ENCODE assay signal across 9 mouse cellular contexts in genomic region chrX:37048066-37048889, GRCm38 (mm10). TPM values are rescaled to one million over a fixed set of nuclear protein-coding genes. Genes with fewer than 3 reads are reported as not detected.
DNase-seq lines count a peak whose midpoint lies in the region; ATAC-seq lines count a peak whose summit lies in the region.
"Had no signal": no experiment of that assay in that cellular context is flagged by ENCODE, and none has a peak within 500 bp of the region (broad histone marks: within the 10 kb centered on the region; RNA-seq: fewer than 3 reads in every experiment).

Sowahd (plus strand) TSS chrX:37048845.

- H3K4me1 ChIP-seq in kidney, embryonic 14.5 days (ENCODE audit: control insufficient read depth, insufficient read depth, low read length) = no peaks in the 10 kb centered on the region
- peaks cover 16% of the 10 kb centered on the region for H3K4me1 ChIP-seq in embryonic facial prominence, embryonic 10.5 days
- peaks cover 5% of the 10 kb centered on the region; the same call in 1 of the 2 replicates for H3K4me1 ChIP-seq in intestine, embryonic 15.5 days (replicated peaks)
- H3K4me1 ChIP-seq in midbrain, embryonic 14.5 days (ENCODE audit: control insufficient read depth, insufficient read depth, low read length) = 0 out of 2 replicates have a peak, but pooled peaks cover 2% of the 10 kb centered on the region

- no peaks in the 10 kb centered on the region for H3K36me3 ChIP-seq in kidney, embryonic 14.5 days (ENCODE audit: control insufficient read depth, insufficient read depth, low read length)
- H3K36me3 ChIP-seq in embryonic facial prominence, embryonic 10.5 days (replicated peaks) = no peaks in the 10 kb centered on the region
- H3K36me3 ChIP-seq in intestine, embryonic 15.5 days = no peaks in the 10 kb centered on the region
- H3K36me3 ChIP-seq in midbrain, embryonic 14.5 days (ENCODE audit: control insufficient read depth, insufficient read depth, low read length) = no peaks in the 10 kb centered on the region

- H3K27me3 ChIP-seq in kidney, embryonic 14.5 days (ENCODE audit: control insufficient read depth, insufficient read depth, low read length) = peaks cover 36% of the 10 kb centered on the region
- H3K27me3 ChIP-seq in embryonic facial prominence, embryonic 10.5 days (replicated peaks; ENCODE audit: low read depth, poor library complexity, severe bottlenecking) = peaks cover 87% of the 10 kb centered on the region
- peaks cover 26% of the 10 kb centered on the region for H3K27me3 ChIP-seq in intestine, embryonic 15.5 days (replicated peaks)
- peaks cover 14% of the 10 kb centered on the region; the same call in 1 of the 2 replicates for H3K27me3 ChIP-seq in midbrain, embryonic 14.5 days (ENCODE audit: control insufficient read depth, insufficient read depth, low read length)

- H3K9ac ChIP-seq in kidney, embryonic 14.5 days (ENCODE audit: low read depth, low read length) = no peak within 1 kb of the TSS; the same call in 1 of the 2 replicates
- no peak within 1 kb of the TSS for H3K9ac ChIP-seq in intestine, embryonic 15.5 days
- peak within 1 kb of the TSS; percentile 31; the same call in 1 of the 2 replicates for H3K9ac ChIP-seq in midbrain, embryonic 14.5 days (replicated peaks; ENCODE audit: low read length)

- H3K4me2 ChIP-seq in kidney, embryonic 14.5 days (replicated peaks; ENCODE audit: low read depth, low read length) = peak within 1 kb of the TSS; percentile 51
- peak within 1 kb of the TSS; percentile 73 for H3K4me2 ChIP-seq in intestine, embryonic 15.5 days (replicated peaks)
- peak within 1 kb of the TSS; percentile 64 for H3K4me2 ChIP-seq in midbrain, embryonic 14.5 days (ENCODE audit: low read length)

- DNase-seq in kidney, adult 11 months = no peak
- DNase-seq in embryonic facial prominence, embryonic 10.5 days (ENCODE audit: low spot score) = peak; percentile 39
- DNase-seq in midbrain, embryonic 14.5 days = peak; percentile 8
- DNase-seq in left cerebral cortex, adult 8-10 months (ENCODE audit: low spot score in 2 of 2) = no peak
- DNase-seq in MN1 (ENCODE audit: low spot score) = no peak
- no peak for DNase-seq in gastrocnemius, adult 18-20 months (ENCODE audit: low spot score)

- no peaks in the 10 kb centered on the region for H3K9me3 ChIP-seq in kidney, embryonic 14.5 days (ENCODE audit: control insufficient read depth, low read length)
- H3K9me3 ChIP-seq in embryonic facial prominence, embryonic 10.5 days = 0 out of 2 replicates have a peak, but pooled peaks cover 3% of the 10 kb centered on the region
- no peaks in the 10 kb centered on the region for H3K9me3 ChIP-seq in intestine, embryonic 15.5 days
- H3K9me3 ChIP-seq in midbrain, embryonic 14.5 days (ENCODE audit: control insufficient read depth, low read length) = no peaks in the 10 kb centered on the region; the same call in 1 of the 2 replicates

- H3K27ac ChIP-seq in kidney, embryonic 14.5 days (ENCODE audit: low read depth, low read length) = no peak within 1 kb of the TSS
- no peak within 1 kb of the TSS for H3K27ac ChIP-seq in embryonic facial prominence, embryonic 10.5 days (replicated peaks)
- no peak within 1 kb of the TSS for H3K27ac ChIP-seq in intestine, embryonic 15.5 days
- no peak within 1 kb of the TSS for H3K27ac ChIP-seq in midbrain, embryonic 14.5 days (replicated peaks; ENCODE audit: low read depth, low read length)
- H3K27ac ChIP-seq: macrophage had no signal

- H3K4me3 ChIP-seq in kidney, embryonic 14.5 days (ENCODE audit: low read length) = peak within 1 kb of the TSS; percentile 34
- peak within 1 kb of the TSS; percentile 51 for H3K4me3 ChIP-seq in embryonic facial prominence, embryonic 10.5 days
- H3K4me3 ChIP-seq in intestine, embryonic 15.5 days (replicated peaks) = peak within 1 kb of the TSS; percentile 30
- peak within 1 kb of the TSS; percentile 35 for H3K4me3 ChIP-seq in midbrain, embryonic 14.5 days (replicated peaks; ENCODE audit: low read depth, low read length)

- no peak; the same call in 1 of the 2 replicates for ATAC-seq in kidney, embryonic 14.5 days (ENCODE audit: low FRiP score, low TSS enrichment)
- ATAC-seq in intestine, embryonic 15.5 days = peak; percentile 15; the same call in 1 of the 2 replicates
- no peak for ATAC-seq in midbrain, embryonic 14.5 days (ENCODE audit: low FRiP score, low TSS enrichment)

- WGBS in kidney, embryonic 14.5 days = 22% methylated on average over 38 of the region's 38 CpGs
- 14% methylated on average over 38 of the region's 38 CpGs for WGBS in embryonic facial prominence, embryonic 10.5 days
- 15% methylated on average over 35 of the region's 38 CpGs for WGBS in intestine, embryonic 15.5 days
- WGBS in midbrain, embryonic 14.5 days = 22% methylated on average over 38 of the region's 38 CpGs

RNA-seq across cellular contexts. Expression of gene Sowahd, which starts in this region (rescaled TPM):
- polyA plus RNA-seq in kidney, embryonic 14.5 days (2014; fragmentation: Nextera tagmentation; extraction: Ambion mirVana) = not detected in 2 replicates
- not detected in 2 replicates for polyA plus RNA-seq in embryonic facial prominence, embryonic 10.5 days (2016; fragmentation: Nextera tagmentation; extraction: Ambion mirVana)
- polyA plus RNA-seq in intestine, embryonic 15.5 days (2015; fragmentation: Nextera tagmentation; extraction: Ambion mirVana) = not detected in 2 replicates
- not detected in 2 replicates for polyA plus RNA-seq in midbrain, embryonic 14.5 days (2014; fragmentation: Nextera tagmentation; extraction: Ambion mirVana)
- not detected for total RNA-seq in left cerebral cortex, adult 8-10 months (2022)
- not detected for total RNA-seq in gastrocnemius, adult 18-20 months (2021)
- polyA plus RNA-seq: macrophage had no signal

Comparison
In these comparisons a context has a peak if more than half of its experiments do, and no peak if none do; other contexts are left out.
1. Peak in DNase-seq and H3K4me3 ChIP-seq in embryonic facial prominence, embryonic 10.5 days; RNA of the gene not detected or under 1 TPM.
2. Peak in ATAC-seq, H3K4me3 ChIP-seq and H3K4me2 ChIP-seq in intestine, embryonic 15.5 days; RNA of the gene not detected or under 1 TPM.
3. Peak in DNase-seq, H3K4me3 ChIP-seq, H3K9ac ChIP-seq and H3K4me2 ChIP-seq in midbrain, embryonic 14.5 days; RNA of the gene not detected or under 1 TPM.